Mouse (Mus musculus) forebrain, postnatal 0 days (tissue): ENCODE results near the gene Gpatch3. TPM values are rescaled to one million over a fixed set of nuclear protein-coding genes. Genes with fewer than 3 reads are reported as not detected.

Experiments
- ATAC-seq: fragments of 200-750 bp; cut with Nextera tagmentation; 2 replicates; pipeline ENCODE4 v1.8.0; 2017; ENCODE audit warnings: mild to moderate bottlenecking, moderate library complexity
- DNase-seq: peaks from one replicate; pipeline ENCODE4 v3.0.0-alpha.2; 2015
- H3K27ac ChIP-seq: fragments of 300-500 bp; sonication (generic); 2 replicates; pipeline ENCODE4 v1.5.1; 2014; ENCODE audit warnings: low read depth, mild to moderate bottlenecking, antibody characterized with exemption, low read length, moderate library complexity, mixed read lengths
- H3K27me3 ChIP-seq: fragments of 300-500 bp; sonication (generic); 2 replicates; pipeline ENCODE4 v1.6.1; 2014; ENCODE audit warnings: mild to moderate bottlenecking, low read length, mixed read lengths; ENCODE audit not compliant: insufficient read depth
- H3K36me3 ChIP-seq: fragments of 300-500 bp; sonication (generic); 2 replicates; pipeline ENCODE4 v1.6.1; 2014; ENCODE audit warnings: mild to moderate bottlenecking, moderate library complexity; ENCODE audit not compliant: insufficient read depth
- H3K4me1 ChIP-seq: fragments of 300-500 bp; sonication (generic); 2 replicates; pipeline ENCODE4 v1.6.1; 2014; ENCODE audit warnings: antibody characterized with exemption; ENCODE audit not compliant: insufficient read depth
- H3K4me2 ChIP-seq: fragments of 300-500 bp; sonication (generic); 2 replicates; pipeline ENCODE4 v1.6.1; 2014; ENCODE audit warnings: low read depth, mild to moderate bottlenecking, moderate library complexity
- H3K4me3 ChIP-seq: fragments of 300-500 bp; sonication (generic); 2 replicates; pipeline ENCODE4 v1.5.1; 2014; ENCODE audit warnings: low read depth, low read length, mixed read lengths
- H3K9ac ChIP-seq: fragments of 300-500 bp; sonication (generic); 2 replicates; pipeline ENCODE4 v1.6.1; 2014; ENCODE audit warnings: mild to moderate bottlenecking
- H3K9me3 ChIP-seq: fragments of 300-500 bp; sonication (generic); 2 replicates; pipeline ENCODE4 v1.6.1; 2016; ENCODE audit warnings: low read length
- CTCF ChIP-seq: sonication (generic); IDR thresholded peaks from 2 replicates; pipeline ENCODE4 v1.5.1; 2016; ENCODE audit warnings: antibody characterized with exemption, control low read depth, low read depth
- WGBS: fragments of 180-500 bp; shearing (Covaris S2); extraction: QIAGEN DNeasy Blood & Tissue Kit; methylation state at CpG from one replicate; pipeline ENCODE4 v1.1.7; 2014; 5-methylcytosine and 5-hydroxymethylcytosine counted together
- polyA plus RNA-seq: library from polyadenylated mRNA; unstranded; fragments of >200 nt; fragmentation: Nextera tagmentation; extraction: Ambion mirVana; gene quantifications from 2 replicates; pipeline ENCODE4 v1.2.1, GENCODE M21; 2015
- total RNA-seq: library from RNA; depleted of rRNA; stranded (reverse); fragments of >200 nt; gene quantifications from 2 replicates; pipeline ENCODE4 v1.2.3, GENCODE M21; 2014

Gpatch3 gene
- total and polyA plus RNA-seq, 2 experiments from 2014 or later = 5.4 to 11.8 TPM

GRCm38 (mm10) chr4:133609719-133610118 is 35.2 kb downstream of the Gpatch3 start:
- Histone ChIP-seq H3K9me3 (no peaks in the 10 kb centered on the region), H3K9ac (no peak overlapping the region), H3K4me2 (no peak overlapping the region), H3K4me3 (no peak overlapping the region), H3K4me1 (no peaks in the 10 kb centered on the region), H3K27ac (no peak overlapping the region), H3K27me3 (no peaks in the 10 kb centered on the region), H3K36me3 (peaks cover 50% of the 10 kb centered on the region)
- peak; percentile 80 for TF ChIP-seq CTCF
- 16% methylated on average over 6 of the region's 6 CpGs for WGBS
- DNase-seq = peak; percentile 69
- peak; percentile 58 for ATAC-seq

- Histone ChIP-seq H3K9me3 (no peaks in the 10 kb centered on the region), H3K27ac (no peak overlapping the region), H3K4me1 (no peaks in the 10 kb centered on the region), H3K9ac (no peak overlapping the region), H3K4me2 (no peak overlapping the region), H3K4me3 (no peak overlapping the region), H3K36me3 (peaks cover 42% of the 10 kb centered on the region), H3K27me3 (no peaks in the 10 kb centered on the region)
- WGBS = 99% methylated on average over 5 of the region's 5 CpGs
- peak; percentile 28; the same call in 1 of the 2 replicates for TF ChIP-seq CTCF
- ATAC-seq (no peak), DNase-seq (no peak)
Measured at GRCm38 (mm10) chr4:133611815-133612214, 37.3 kb downstream of the Gpatch3 start.

- H3K4me2 ChIP-seq = no peak overlapping the region
- DNase-seq (no peak), ATAC-seq (no peak)
- peaks cover 42% of the 10 kb centered on the region for H3K36me3 ChIP-seq
- no peak overlapping the region for H3K9ac ChIP-seq
- no peak overlapping the region for H3K27ac ChIP-seq
- H3K9me3 ChIP-seq = no peaks in the 10 kb centered on the region
- H3K27me3 ChIP-seq = no peaks in the 10 kb centered on the region
- peak; percentile 35 for TF ChIP-seq CTCF
- no peaks in the 10 kb centered on the region for H3K4me1 ChIP-seq
- WGBS = 97% methylated on average over 7 of the region's 7 CpGs
- H3K4me3 ChIP-seq = no peak overlapping the region
Measured at GRCm38 (mm10) chr4:133612416-133612815, 37.9 kb downstream of the Gpatch3 start.

GRCm38 (mm10) chr4:133613026-133613425 is 38.5 kb downstream of the Gpatch3 start:
- Histone ChIP-seq H3K27ac (no peak overlapping the region), H3K4me2 (no peak overlapping the region), H3K9me3 (no peaks in the 10 kb centered on the region), H3K36me3 (peaks cover 42% of the 10 kb centered on the region), H3K4me1 (no peaks in the 10 kb centered on the region), H3K9ac (no peak overlapping the region), H3K4me3 (no peak overlapping the region), H3K27me3 (no peaks in the 10 kb centered on the region)
- ATAC-seq (no peak), DNase-seq (no peak)
- WGBS = 86% methylated on average over 8 of the region's 8 CpGs
- TF ChIP-seq CTCF = no peak

GRCm38 (mm10) chr4:133613867-133614266 is 39.3 kb downstream of the Gpatch3 start:
- Histone ChIP-seq H3K9ac (no peak overlapping the region), H3K27ac (no peak overlapping the region), H3K4me2 (no peak overlapping the region), H3K4me1 (no peaks in the 10 kb centered on the region), H3K27me3 (no peaks in the 10 kb centered on the region), H3K9me3 (no peaks in the 10 kb centered on the region), H3K4me3 (no peak overlapping the region), H3K36me3 (peaks cover 35% of the 10 kb centered on the region)
- WGBS = 71% methylated on average over 4 of the region's 4 CpGs
- ATAC-seq (no peak), DNase-seq (no peak)
- no peak for TF ChIP-seq CTCF

GRCm38 (mm10) chr4:133614274-133614761 is 39.8 kb downstream of the Gpatch3 start:
- WGBS = 76% methylated on average over 8 of the region's 8 CpGs
- Histone ChIP-seq H3K27me3 (no peaks in the 10 kb centered on the region), H3K36me3 (peaks cover 35% of the 10 kb centered on the region), H3K4me2 (no peak overlapping the region), H3K4me1 (no peaks in the 10 kb centered on the region), H3K9me3 (no peaks in the 10 kb centered on the region), H3K4me3 (no peak overlapping the region), H3K9ac (no peak overlapping the region), H3K27ac (no peak overlapping the region)
- no peak for TF ChIP-seq CTCF
- peak; percentile 79 for ATAC-seq
- DNase-seq = no peak

GRCm38 (mm10) chr4:133615416-133615815 is 40.9 kb downstream of the Gpatch3 start:
- H3K9ac ChIP-seq = no peak overlapping the region
- TF ChIP-seq CTCF = no peak
- WGBS = 84% methylated on average over 10 of the region's 10 CpGs
- no peaks in the 10 kb centered on the region for H3K4me1 ChIP-seq
- no peaks in the 10 kb centered on the region for H3K9me3 ChIP-seq
- H3K4me2 ChIP-seq = no peak overlapping the region
- ATAC-seq = no peak
- H3K4me3 ChIP-seq = no peak overlapping the region
- no peak overlapping the region for H3K27ac ChIP-seq
- H3K27me3 ChIP-seq = no peaks in the 10 kb centered on the region
- DNase-seq = no peak
- H3K36me3 ChIP-seq = peaks cover 35% of the 10 kb centered on the region
